Mouse (Mus musculus) MEL (cell line): Measurements from ENCODE around the gene Adam33.

Experiments used
- CTCF ChIP-seq, 3 experiments: IDR thresholded peaks in 2 of 3; conservative IDR thresholded peaks in 1 of 3; 2 replicates each; pipeline ENCODE4 v1.5.1; 2011 to 2012; ENCODE audit warnings: low read length in 3 of 3, low read depth in 2 of 3, mild to moderate bottlenecking in 2 of 3, improper control_type of control experiment in 1 of 3, inconsistent platforms in 1 of 3, mixed read lengths in 1 of 3, moderate library complexity in 1 of 3; ENCODE audit not compliant: control insufficient read depth in 1 of 3, insufficient read depth in 1 of 3, poor library complexity in 1 of 3, severe bottlenecking in 1 of 3
- ELF1 ChIP-seq: IDR thresholded peaks from 2 replicates; pipeline ENCODE4 v1.6.1; 2014; ENCODE audit warnings: low read depth, mild to moderate bottlenecking, inconsistent platforms, low read length, improper control_type of control experiment, moderate library complexity
- EP300 ChIP-seq, 2 experiments: IDR thresholded peaks; 2 replicates each; pipeline ENCODE4 v1.6.1; 2011; ENCODE audit warnings: improper control_type of control experiment in 2 of 2, low read length in 2 of 2, low read depth in 1 of 2, mild to moderate bottlenecking in 1 of 2
- GABPA ChIP-seq: IDR thresholded peaks from 2 replicates; pipeline ENCODE4 v1.6.1; 2012; ENCODE audit warnings: low read depth, mild to moderate bottlenecking, inconsistent platforms, low read length, improper control_type of control experiment, moderate library complexity
- HCFC1 ChIP-seq: IDR thresholded peaks from 2 replicates; pipeline ENCODE4 v1.6.1; 2012; ENCODE audit warnings: low read depth, mild to moderate bottlenecking, inconsistent platforms, low read length, improper control_type of control experiment, moderate library complexity
- MAFK ChIP-seq: IDR thresholded peaks from 2 replicates; pipeline ENCODE4 v1.6.1; 2011; ENCODE audit warnings: low read depth, mild to moderate bottlenecking, low read length, improper control_type of control experiment, borderline replicate concordance
- POLR2A ChIP-seq, 2 experiments: IDR thresholded peaks; 2 replicates each; pipeline ENCODE4 v1.6.1; 2011 to 2012; ENCODE audit warnings: low read length in 2 of 2, mild to moderate bottlenecking in 2 of 2, control low read depth in 1 of 2, improper control_type of control experiment in 1 of 2, low read depth in 1 of 2, moderate library complexity in 1 of 2; ENCODE audit not compliant: control insufficient read depth in 1 of 2, insufficient read depth in 1 of 2, poor library complexity in 1 of 2

- TF ChIP-seq ELF1 (no peak), CTCF (IDR thresholded peaks at IDR 0.05 in 2 of 3, conservative IDR thresholded peaks at IDR 0.05 in 1 of 3; ENCODE audit: control insufficient read depth in 1 of 3, insufficient read depth in 1 of 3, low read depth in 2 of 3, low read length in 3 of 3, poor library complexity in 1 of 3, severe bottlenecking in 1 of 3) (no peak), GABPA (no peak), HCFC1 (no peak), MAFK (no peak), EP300 (IDR thresholded peaks at IDR 0.05; ENCODE audit: low read depth in 1 of 2, low read length in 2 of 2) (no peak), POLR2A (IDR thresholded peaks at IDR 0.05; ENCODE audit: control insufficient read depth in 1 of 2, insufficient read depth in 1 of 2, low read depth in 1 of 2, low read length in 2 of 2, poor library complexity in 1 of 2) (no peak)
Measured at GRCm38 (mm10) chr2:131042988-131043387, 20.6 kb downstream of the Adam33 start, which contains the start of gene Gfra4.
